Mouse (Mus musculus): ENCODE measurements around the gene Faap20.

- TF ChIP-seq CTCF (IDR thresholded peaks at IDR 0.05; ENCODE audit: extremely low read depth, insufficient read depth, low read length) (no peak), POLR2A (IDR thresholded peaks at IDR 0.05; ENCODE audit: extremely low read depth, insufficient read depth, low read length) (peak; percentile 46; the same call in 1 of the 2 replicates)
Observed at GRCm38 (mm10) chr4:155249648-155250351, at the start of gene Faap20.

Data from cortical plate, adult 2 months (tissue).